Mouse (Mus musculus): ENCODE results near the gene Vav2. TPM values are rescaled to one million over a fixed set of nuclear protein-coding genes. Genes with fewer than 3 reads are reported as not detected.

Vav2 gene
- polyA plus RNA-seq, 1 experiment from 2014 or later, result 9.2 TPM

GRCm38 (mm10) chr2:27280920-27281611 lies 145.8 kb downstream of the Vav2 start:
- H3K36me3 ChIP-seq (ENCODE audit: control insufficient read depth, insufficient read depth, low read length), result peaks cover 4% of the 10 kb centered on the region
- H3K4me3 ChIP-seq (ENCODE audit: low read depth, low read length), result no peak overlapping the region
- peak; percentile 56; the same call in 1 of the 2 replicates for ATAC-seq
- H3K27me3 ChIP-seq (ENCODE audit: control insufficient read depth, insufficient read depth, low read depth, low read length), result no peaks in the 10 kb centered on the region
- no peaks in the 10 kb centered on the region for H3K4me1 ChIP-seq (ENCODE audit: control insufficient read depth, insufficient read depth, low read length)
- H3K9me3 ChIP-seq (replicated peaks; ENCODE audit: control insufficient read depth, low read length, poor library complexity, severe bottlenecking), result no peaks in the 10 kb centered on the region
- 67% methylated on average over 13 of the region's 13 CpGs for WGBS
- H3K4me2 ChIP-seq (ENCODE audit: low read length), result no peak overlapping the region
- no peak overlapping the region for H3K27ac ChIP-seq (ENCODE audit: low read length)
- no peak overlapping the region for H3K9ac ChIP-seq (ENCODE audit: low read depth, low read length)

GRCm38 (mm10) chr2:27278859-27279258 lies 148.0 kb downstream of the Vav2 start:
- ATAC-seq, result no peak
- H3K36me3 ChIP-seq (ENCODE audit: control insufficient read depth, insufficient read depth, low read length), result peaks cover 16% of the 10 kb centered on the region
- H3K9ac ChIP-seq (ENCODE audit: low read depth, low read length), result no peak overlapping the region
- no peaks in the 10 kb centered on the region for H3K4me1 ChIP-seq (ENCODE audit: control insufficient read depth, insufficient read depth, low read length)
- no peak overlapping the region for H3K4me3 ChIP-seq (ENCODE audit: low read depth, low read length)
- H3K27me3 ChIP-seq (ENCODE audit: control insufficient read depth, insufficient read depth, low read depth, low read length), result no peaks in the 10 kb centered on the region
- H3K27ac ChIP-seq (ENCODE audit: low read length), result no peak overlapping the region
- H3K4me2 ChIP-seq (ENCODE audit: low read length), result no peak overlapping the region
- H3K9me3 ChIP-seq (replicated peaks; ENCODE audit: control insufficient read depth, low read length, poor library complexity, severe bottlenecking), result no peaks in the 10 kb centered on the region
- 95% methylated on average over 7 of the region's 7 CpGs for WGBS

- 72% methylated on average over 2 of the region's 2 CpGs for WGBS
These were observed 158.5 kb downstream of the Vav2 start for GRCm38 (mm10) chr2:27268325-27268724.

GRCm38 (mm10) chr2:27265819-27266218 lies 161.0 kb downstream of the Vav2 start:
- no peak overlapping the region for H3K4me2 ChIP-seq (ENCODE audit: low read length)
- 92% methylated on average over 3 of the region's 3 CpGs for WGBS
- H3K36me3 ChIP-seq (ENCODE audit: control insufficient read depth, insufficient read depth, low read length), result peaks cover 11% of the 10 kb centered on the region
- no peaks in the 10 kb centered on the region; the same call in 1 of the 2 replicates for H3K9me3 ChIP-seq (replicated peaks; ENCODE audit: control insufficient read depth, low read length, poor library complexity, severe bottlenecking)
- H3K27ac ChIP-seq (ENCODE audit: low read length), result no peak overlapping the region
- no peaks in the 10 kb centered on the region for H3K27me3 ChIP-seq (ENCODE audit: control insufficient read depth, insufficient read depth, low read depth, low read length)
- no peak overlapping the region for H3K4me3 ChIP-seq (ENCODE audit: low read depth, low read length)
- no peak overlapping the region for H3K9ac ChIP-seq (ENCODE audit: low read depth, low read length)
- no peaks in the 10 kb centered on the region for H3K4me1 ChIP-seq (ENCODE audit: control insufficient read depth, insufficient read depth, low read length)
- ATAC-seq, result no peak

More at GRCm38 (mm10) chr2:27268325-27268724, 158.5 kb downstream of the Vav2 start:
- H3K27me3 ChIP-seq (ENCODE audit: control insufficient read depth, insufficient read depth, low read depth, low read length), result no peaks in the 10 kb centered on the region
- no peak for ATAC-seq
- H3K9me3 ChIP-seq (replicated peaks; ENCODE audit: control insufficient read depth, low read length, poor library complexity, severe bottlenecking), result no peaks in the 10 kb centered on the region; the same call in 1 of the 2 replicates
- no peaks in the 10 kb centered on the region for H3K4me1 ChIP-seq (ENCODE audit: control insufficient read depth, insufficient read depth, low read length)
- H3K4me3 ChIP-seq (ENCODE audit: low read depth, low read length), result no peak overlapping the region
- peaks cover 19% of the 10 kb centered on the region for H3K36me3 ChIP-seq (ENCODE audit: control insufficient read depth, insufficient read depth, low read length)
- H3K9ac ChIP-seq (ENCODE audit: low read depth, low read length), result no peak overlapping the region
- no peak overlapping the region for H3K4me2 ChIP-seq (ENCODE audit: low read length)
- no peak overlapping the region for H3K27ac ChIP-seq (ENCODE audit: low read length)

GRCm38 (mm10) chr2:27262984-27263383 lies 163.8 kb downstream of the Vav2 start:
- Histone ChIP-seq H3K4me3 (ENCODE audit: low read depth, low read length) (no peak overlapping the region), H3K4me2 (ENCODE audit: low read length) (no peak overlapping the region), H3K27me3 (ENCODE audit: control insufficient read depth, insufficient read depth, low read depth, low read length) (no peaks in the 10 kb centered on the region), H3K4me1 (ENCODE audit: control insufficient read depth, insufficient read depth, low read length) (no peaks in the 10 kb centered on the region), H3K9ac (ENCODE audit: low read depth, low read length) (no peak overlapping the region), H3K36me3 (ENCODE audit: control insufficient read depth, insufficient read depth, low read length) (peaks cover 8% of the 10 kb centered on the region), H3K27ac (ENCODE audit: low read length) (no peak overlapping the region), H3K9me3 (replicated peaks; ENCODE audit: control insufficient read depth, low read length, poor library complexity, severe bottlenecking) (0 out of 2 replicates have a peak, but pooled peaks cover 3% of the 10 kb centered on the region)
- ATAC-seq, result no peak
- WGBS, result 94% methylated on average over 4 of the region's 4 CpGs

- no peak for ATAC-seq
- no peaks in the 10 kb centered on the region for H3K36me3 ChIP-seq (ENCODE audit: control insufficient read depth, insufficient read depth, low read length)
- no peak overlapping the region for H3K4me2 ChIP-seq (ENCODE audit: low read length)
- H3K4me1 ChIP-seq (ENCODE audit: control insufficient read depth, insufficient read depth, low read length), result no peaks in the 10 kb centered on the region
- H3K4me3 ChIP-seq (ENCODE audit: low read depth, low read length), result no peak overlapping the region
- H3K27me3 ChIP-seq (ENCODE audit: control insufficient read depth, insufficient read depth, low read depth, low read length), result no peaks in the 10 kb centered on the region
- H3K9me3 ChIP-seq (replicated peaks; ENCODE audit: control insufficient read depth, low read length, poor library complexity, severe bottlenecking), result no peaks in the 10 kb centered on the region
- H3K27ac ChIP-seq (ENCODE audit: low read length), result no peak overlapping the region
- H3K9ac ChIP-seq (ENCODE audit: low read depth, low read length), result no peak overlapping the region
These were observed 175.4 kb downstream of the Vav2 start for GRCm38 (mm10) chr2:27251434-27251833.

GRCm38 (mm10) chr2:27248211-27248610 lies 178.6 kb downstream of the Vav2 start, which contains the start of gene Sardh:
Gene Sardh (minus strand): TSS chr2:27248337.
- no peaks in the 10 kb centered on the region for H3K4me1 ChIP-seq (ENCODE audit: control insufficient read depth, insufficient read depth, low read length)
- 85% methylated on average over 2 of the region's 2 CpGs for WGBS
- H3K9ac ChIP-seq (ENCODE audit: low read depth, low read length), result no peak within 1 kb of the TSS
- H3K4me2 ChIP-seq (ENCODE audit: low read length), result no peak within 1 kb of the TSS
- no peak within 1 kb of the TSS for H3K4me3 ChIP-seq (ENCODE audit: low read depth, low read length)
- no peak for ATAC-seq
- no peaks in the 10 kb centered on the region for H3K36me3 ChIP-seq (ENCODE audit: control insufficient read depth, insufficient read depth, low read length)
- H3K9me3 ChIP-seq (replicated peaks; ENCODE audit: control insufficient read depth, low read length, poor library complexity, severe bottlenecking), result no peaks in the 10 kb centered on the region
- H3K27ac ChIP-seq (ENCODE audit: low read length), result no peak within 1 kb of the TSS
- H3K27me3 ChIP-seq (ENCODE audit: control insufficient read depth, insufficient read depth, low read depth, low read length), result no peaks in the 10 kb centered on the region

GRCm38 (mm10) chr2:27247487-27247863 lies 179.4 kb downstream of the Vav2 start:
- Histone ChIP-seq H3K9me3 (replicated peaks; ENCODE audit: control insufficient read depth, low read length, poor library complexity, severe bottlenecking) (no peaks in the 10 kb centered on the region), H3K27ac (ENCODE audit: low read length) (no peak overlapping the region), H3K4me2 (ENCODE audit: low read length) (no peak overlapping the region), H3K9ac (ENCODE audit: low read depth, low read length) (no peak overlapping the region), H3K4me1 (ENCODE audit: control insufficient read depth, insufficient read depth, low read length) (no peaks in the 10 kb centered on the region), H3K27me3 (ENCODE audit: control insufficient read depth, insufficient read depth, low read depth, low read length) (no peaks in the 10 kb centered on the region), H3K36me3 (ENCODE audit: control insufficient read depth, insufficient read depth, low read length) (no peaks in the 10 kb centered on the region), H3K4me3 (ENCODE audit: low read depth, low read length) (no peak overlapping the region)
- 55% methylated on average over 2 of the region's 2 CpGs for WGBS
- ATAC-seq, result no peak

GRCm38 (mm10) chr2:27246712-27247486 lies 179.9 kb downstream of the Vav2 start:
- H3K27me3 ChIP-seq (ENCODE audit: control insufficient read depth, insufficient read depth, low read depth, low read length), result no peaks in the 10 kb centered on the region
- H3K9ac ChIP-seq (ENCODE audit: low read depth, low read length), result no peak overlapping the region
- peak overlapping the region; percentile 4; the same call in 1 of the 2 replicates for H3K4me2 ChIP-seq (ENCODE audit: low read length)
- no peak overlapping the region for H3K4me3 ChIP-seq (ENCODE audit: low read depth, low read length)
- no peak overlapping the region for H3K27ac ChIP-seq (ENCODE audit: low read length)
- H3K9me3 ChIP-seq (replicated peaks; ENCODE audit: control insufficient read depth, low read length, poor library complexity, severe bottlenecking), result no peaks in the 10 kb centered on the region
- peak; percentile 75 for ATAC-seq
- H3K36me3 ChIP-seq (ENCODE audit: control insufficient read depth, insufficient read depth, low read length), result no peaks in the 10 kb centered on the region
- whole genome bisulfite sequencing, result 58% methylated on average over 7 of the region's 7 CpGs
- no peaks in the 10 kb centered on the region for H3K4me1 ChIP-seq (ENCODE audit: control insufficient read depth, insufficient read depth, low read length)

Measured in midbrain, embryonic 16.5 days (tissue).